14 mouse cellular contexts compared by ENCODE assay signal in genomic region chr11:35857395-35858067, GRCm38 (mm10). TPM values are rescaled to one million over a fixed set of nuclear protein-coding genes. Genes with fewer than 3 reads are reported as not detected.
DNase-seq lines count a peak whose midpoint lies in the region; ATAC-seq and TF ChIP-seq lines count a peak whose summit lies in the region.
"Had no signal": no experiment of that assay in that cellular context is flagged by ENCODE, and none has a peak within 500 bp of the region (broad histone marks: within the 10 kb centered on the region; RNA-seq: fewer than 3 reads in every experiment).

No protein-coding gene starts in this region.

- DNase-seq in embryonic facial prominence, embryonic 11.5 days (ENCODE audit: low spot score): no peak
- DNase-seq in yolk sac, embryonic 10.5 days (ENCODE audit: low spot score): no peak
- DNase-seq in layer of hippocampus, postnatal 10 days (ENCODE audit: low spot score in 2 of 2): no peak
- DNase-seq: kidney, postnatal 25 days had no signal

- 81% methylated on average over 12 of the region's 12 CpGs for WGBS in embryonic facial prominence, embryonic 11.5 days
- 51% methylated on average over 12 of the region's 12 CpGs for WGBS in forebrain, embryonic 16.5 days
- WGBS in intestine, postnatal 0 days: 68% methylated on average over 12 of the region's 12 CpGs
- WGBS in neural tube, embryonic 15.5 days: 69% methylated on average over 12 of the region's 12 CpGs

- H3K27me3 ChIP-seq in embryonic facial prominence, embryonic 11.5 days (ENCODE audit: control insufficient read depth, insufficient read depth, low read length): no peaks in the 10 kb centered on the region
- no peaks in the 10 kb centered on the region for H3K27me3 ChIP-seq in forebrain, embryonic 16.5 days (replicated peaks; ENCODE audit: control insufficient read depth, insufficient read depth, low read length)
- no peaks in the 10 kb centered on the region for H3K27me3 ChIP-seq in intestine, postnatal 0 days (replicated peaks; ENCODE audit: control insufficient read depth, insufficient read depth, low read length)
- H3K27me3 ChIP-seq in neural tube, embryonic 15.5 days (replicated peaks): no peaks in the 10 kb centered on the region
- H3K27me3 ChIP-seq: embryonic facial prominence, embryonic 13.5 days; liver, embryonic 15.5 days had no signal

- no peak for ATAC-seq in embryonic facial prominence, embryonic 11.5 days (replicated peaks; ENCODE audit: insufficient number of reproducible peaks, low FRiP score, low TSS enrichment, low read depth)
- peak; percentile 57 for ATAC-seq in forebrain, embryonic 16.5 days
- 0 out of 2 replicates have a peak, but pooled peaks have one; percentile 28 for ATAC-seq in intestine, postnatal 0 days
- ATAC-seq in neural tube, embryonic 15.5 days (ENCODE audit: low FRiP score): no peak
- no peak for ATAC-seq in activated CD4-positive, CD25-positive, alpha-beta regulatory T cell, adult 4 months

- TF ChIP-seq CTCF in intestine, postnatal 0 days (IDR thresholded peaks at IDR 0.05; ENCODE audit: low read depth): no peak

- H3K36me3 ChIP-seq in embryonic facial prominence, embryonic 11.5 days (replicated peaks; ENCODE audit: control insufficient read depth, insufficient read depth, low read depth, low read length): no peaks in the 10 kb centered on the region
- H3K36me3 ChIP-seq in forebrain, embryonic 16.5 days (ENCODE audit: control insufficient read depth, insufficient read depth): 0 out of 2 replicates have a peak, but pooled peaks cover 2% of the 10 kb centered on the region
- peaks cover 16% of the 10 kb centered on the region; the same call in 1 of the 2 replicates for H3K36me3 ChIP-seq in intestine, postnatal 0 days (ENCODE audit: control insufficient read depth, insufficient read depth)
- H3K36me3 ChIP-seq in neural tube, embryonic 15.5 days: no peaks in the 10 kb centered on the region

- no peaks in the 10 kb centered on the region for H3K4me1 ChIP-seq in embryonic facial prominence, embryonic 11.5 days (ENCODE audit: control insufficient read depth, insufficient read depth, low read length)
- peaks cover 29% of the 10 kb centered on the region for H3K4me1 ChIP-seq in forebrain, embryonic 16.5 days (replicated peaks; ENCODE audit: control insufficient read depth, insufficient read depth, low read length)
- no peaks in the 10 kb centered on the region for H3K4me1 ChIP-seq in intestine, postnatal 0 days (replicated peaks; ENCODE audit: control insufficient read depth, insufficient read depth, low read length)
- peaks cover 19% of the 10 kb centered on the region for H3K4me1 ChIP-seq in neural tube, embryonic 15.5 days
- H3K4me1 ChIP-seq: liver, embryonic 15.5 days had no signal

- H3K9ac ChIP-seq in embryonic facial prominence, embryonic 11.5 days (replicated peaks; ENCODE audit: low read length): no peak overlapping the region
- 0 out of 2 replicates have a peak overlapping the region, but pooled peaks have one; percentile 1 for H3K9ac ChIP-seq in forebrain, embryonic 16.5 days (replicated peaks; ENCODE audit: low read depth, low read length)
- no peak overlapping the region for H3K9ac ChIP-seq in intestine, postnatal 0 days (ENCODE audit: low read depth, low read length)
- H3K9ac ChIP-seq in neural tube, embryonic 15.5 days (replicated peaks): no peak overlapping the region
- H3K9ac ChIP-seq: embryonic facial prominence, embryonic 13.5 days; liver, embryonic 15.5 days had no signal

- H3K27ac ChIP-seq in embryonic facial prominence, embryonic 11.5 days (replicated peaks; ENCODE audit: low read depth, low read length): 0 out of 2 replicates have a peak overlapping the region, but pooled peaks have one; percentile 28
- H3K27ac ChIP-seq in forebrain, embryonic 16.5 days (ENCODE audit: low read length): peak overlapping the region; percentile 96
- no peak overlapping the region; the same call in 1 of the 2 replicates for H3K27ac ChIP-seq in intestine, postnatal 0 days (ENCODE audit: low read depth, low read length)
- peak overlapping the region; percentile 77; the same call in 1 of the 2 replicates for H3K27ac ChIP-seq in neural tube, embryonic 15.5 days (replicated peaks)
- H3K27ac ChIP-seq: embryonic facial prominence, embryonic 13.5 days; liver, embryonic 15.5 days; macrophage had no signal

- no peaks in the 10 kb centered on the region for H3K9me3 ChIP-seq in embryonic facial prominence, embryonic 11.5 days (replicated peaks; ENCODE audit: control insufficient read depth, low read length)
- H3K9me3 ChIP-seq in forebrain, embryonic 16.5 days (ENCODE audit: control insufficient read depth, low read length): 0 out of 2 replicates have a peak, but pooled peaks cover 2% of the 10 kb centered on the region
- H3K9me3 ChIP-seq in intestine, postnatal 0 days (ENCODE audit: control insufficient read depth): no peaks in the 10 kb centered on the region
- no peaks in the 10 kb centered on the region for H3K9me3 ChIP-seq in neural tube, embryonic 15.5 days (replicated peaks)
- H3K9me3 ChIP-seq: embryonic facial prominence, embryonic 13.5 days; liver, embryonic 15.5 days had no signal

- H3K4me3 ChIP-seq in embryonic facial prominence, embryonic 11.5 days (ENCODE audit: low read depth, low read length): no peak overlapping the region
- H3K4me3 ChIP-seq in forebrain, embryonic 16.5 days (replicated peaks; ENCODE audit: low read length): no peak overlapping the region
- no peak overlapping the region for H3K4me3 ChIP-seq in intestine, postnatal 0 days (ENCODE audit: low read depth, low read length)
- H3K4me3 ChIP-seq in neural tube, embryonic 15.5 days (replicated peaks): no peak overlapping the region
- H3K4me3 ChIP-seq: embryonic facial prominence, embryonic 13.5 days; liver, embryonic 15.5 days had no signal

- H3K4me2 ChIP-seq in embryonic facial prominence, embryonic 11.5 days (ENCODE audit: low read depth, low read length): no peak overlapping the region
- H3K4me2 ChIP-seq in forebrain, embryonic 16.5 days (ENCODE audit: low read length): no peak overlapping the region
- no peak overlapping the region for H3K4me2 ChIP-seq in intestine, postnatal 0 days (replicated peaks; ENCODE audit: low read depth)
- no peak overlapping the region for H3K4me2 ChIP-seq in neural tube, embryonic 15.5 days
- H3K4me2 ChIP-seq: embryonic facial prominence, embryonic 13.5 days; liver, embryonic 15.5 days had no signal

RNA-seq across cellular contexts. Expression of gene Rars, which starts 23.2 kb away (rescaled TPM):
- 122 and 132 TPM in 2 replicates for polyA plus RNA-seq in embryonic facial prominence, embryonic 11.5 days (2014; fragmentation: Nextera tagmentation; extraction: Ambion mirVana)
- polyA plus RNA-seq in forebrain, embryonic 16.5 days (2015; fragmentation: Nextera tagmentation; extraction: Ambion mirVana): 73.1 and 76.2 TPM in 2 replicates
- 82.3 and 82.7 TPM in 2 replicates for polyA plus RNA-seq in intestine, postnatal 0 days (2015; fragmentation: Nextera tagmentation; extraction: Ambion mirVana)
- 66.2 and 77.0 TPM in 2 replicates for polyA plus RNA-seq in neural tube, embryonic 15.5 days (2015; fragmentation: Nextera tagmentation; extraction: Ambion mirVana)
- total RNA-seq in layer of hippocampus, postnatal 10 days (2021): 10 to 100 TPM; 51.2 to 55.9 TPM
- polyA plus RNA-seq in activated CD4-positive, CD25-positive, alpha-beta regulatory T cell, adult 4 months (2017; shearing (Covaris generic)): 10 to 100 TPM; 69.3 to 75.2 TPM

RNA-seq across cellular contexts. Expression of gene Fbll1, which starts 58.8 kb away (rescaled TPM):
- polyA plus RNA-seq in embryonic facial prominence, embryonic 11.5 days (2014; fragmentation: Nextera tagmentation; extraction: Ambion mirVana): 0.77 and 1.1 TPM in 2 replicates
- 13.1 and 15.6 TPM in 2 replicates for polyA plus RNA-seq in forebrain, embryonic 16.5 days (2015; fragmentation: Nextera tagmentation; extraction: Ambion mirVana)
- polyA plus RNA-seq in intestine, postnatal 0 days (2015; fragmentation: Nextera tagmentation; extraction: Ambion mirVana): 0.58 and 0.69 TPM in 2 replicates
- 23.8 and 31.4 TPM in 2 replicates for polyA plus RNA-seq in neural tube, embryonic 15.5 days (2015; fragmentation: Nextera tagmentation; extraction: Ambion mirVana)
- 10 to 100 TPM; 51.2 to 54.3 TPM for total RNA-seq in layer of hippocampus, postnatal 10 days (2021)
- not detected for polyA plus RNA-seq in activated CD4-positive, CD25-positive, alpha-beta regulatory T cell, adult 4 months (2017; shearing (Covaris generic))
- total RNA-seq: gastrocnemius, adult 18-20 months; heart, adult 8-10 months; neutrophil, adult 5-6 weeks had no signal
- polyA plus RNA-seq: liver, embryonic 15.5 days; macrophage had no signal

Comparison
In these comparisons a context has a peak if more than half of its experiments do, and no peak if none do; other contexts are left out.
1. ATAC-seq: peak in forebrain, embryonic 16.5 days (single experiment) and intestine, postnatal 0 days (single experiment); none in embryonic facial prominence, embryonic 11.5 days (single experiment), neural tube, embryonic 15.5 days (single experiment) and activated CD4-positive, CD25-positive, alpha-beta regulatory T cell, adult 4 months (single experiment).